Mouse (Mus musculus): Measurements from ENCODE around the gene Med18. TPM values are rescaled to one million over a fixed set of nuclear protein-coding genes. Genes with fewer than 3 reads are reported as not detected.

The Med18 gene
- polyA plus RNA-seq, 1 experiment from 2014 or later: 20.9 TPM

DNA sequence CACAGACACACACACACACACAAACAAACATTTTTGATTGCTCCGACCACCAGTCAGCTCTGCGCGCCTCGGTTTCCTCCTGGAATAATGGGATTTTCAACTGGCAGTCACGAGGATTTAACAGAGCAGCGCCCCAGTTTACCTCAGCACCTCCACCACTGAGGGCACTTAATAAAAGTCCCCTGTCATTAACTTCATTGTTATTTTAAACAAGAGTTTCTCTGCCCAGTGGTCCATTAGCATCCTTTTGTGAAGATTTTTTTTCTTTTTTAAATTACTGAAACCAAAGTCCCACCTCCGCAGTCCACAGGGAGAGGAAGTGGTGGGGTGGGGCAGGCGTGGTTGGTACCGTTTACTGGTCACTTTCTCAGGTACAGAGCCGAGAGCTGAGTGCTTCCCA is 42.1 kb upstream of the Med18 start:
- Histone ChIP-seq H3K4me1 (replicated peaks; ENCODE audit: insufficient read depth, low read length) (peaks cover 16% of the 10 kb centered on the region), H3K27ac (no peak overlapping the region), H3K9me3 (replicated peaks; ENCODE audit: low read length) (no peaks in the 10 kb centered on the region), H3K4me3 (replicated peaks; ENCODE audit: low read depth, low read length) (no peak overlapping the region), H3K27me3 (ENCODE audit: insufficient read depth, low read length) (no peaks in the 10 kb centered on the region), H3K36me3 (ENCODE audit: insufficient read depth, low read length) (no peaks in the 10 kb centered on the region), H3K9ac (ENCODE audit: low read depth, low read length) (no peak overlapping the region), H3K4me2 (ENCODE audit: low read length) (no peak overlapping the region)
- ATAC-seq (replicated peaks; ENCODE audit: low FRiP score, low read depth): no peak
- DNase-seq (ENCODE audit: low spot score): no peak
- no peak for TF ChIP-seq CTCF (IDR thresholded peaks at IDR 0.05; ENCODE audit: low read depth)
- 52% methylated on average over 10 of the region's 10 CpGs for WGBS

DNA sequence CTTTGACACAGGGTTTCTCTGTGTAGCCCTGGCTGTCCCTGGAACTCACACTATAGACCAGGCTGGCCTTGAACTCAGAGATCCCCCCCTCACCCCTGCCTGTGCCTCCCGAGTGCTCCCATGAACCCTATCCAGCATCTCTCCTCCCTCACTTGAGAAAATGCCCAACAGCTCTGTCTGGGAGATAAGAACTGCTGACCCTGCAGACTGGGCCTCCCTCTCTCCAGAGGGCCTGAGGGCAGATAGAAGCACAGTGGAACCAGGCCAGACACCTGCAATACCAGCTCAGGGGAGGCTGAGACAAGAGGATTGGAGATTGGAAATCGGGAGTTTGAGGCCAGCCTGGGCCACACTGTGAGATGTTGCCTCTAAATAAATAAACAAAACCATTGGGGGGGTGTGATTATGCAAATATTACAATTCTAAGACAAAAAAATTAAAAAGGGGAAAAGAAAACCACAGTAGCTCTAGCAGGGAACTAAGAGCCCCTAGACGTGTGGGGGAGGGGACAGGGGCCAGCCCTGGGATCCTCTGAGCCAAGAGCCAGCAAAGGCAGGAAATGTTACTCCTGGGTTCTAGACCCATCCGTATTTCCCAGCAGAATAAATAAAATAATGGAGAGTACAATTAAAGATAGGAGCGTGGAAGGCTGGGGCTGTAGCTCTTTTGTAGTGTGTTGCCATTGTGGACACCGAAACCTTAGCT is 41.5 kb upstream of the Med18 start:
- H3K9me3 ChIP-seq (replicated peaks; ENCODE audit: low read length): no peaks in the 10 kb centered on the region
- H3K4me2 ChIP-seq (ENCODE audit: low read length): no peak overlapping the region
- H3K4me3 ChIP-seq (replicated peaks; ENCODE audit: low read depth, low read length): no peak overlapping the region
- no peaks in the 10 kb centered on the region for H3K36me3 ChIP-seq (ENCODE audit: insufficient read depth, low read length)
- no peak overlapping the region for H3K9ac ChIP-seq (ENCODE audit: low read depth, low read length)
- DNase-seq (ENCODE audit: low spot score) (no peak), ATAC-seq (replicated peaks; ENCODE audit: low FRiP score, low read depth) (no peak)
- TF ChIP-seq CTCF (IDR thresholded peaks at IDR 0.05; ENCODE audit: low read depth): no peak
- no peak overlapping the region for H3K27ac ChIP-seq
- WGBS: 63% methylated on average over 6 of the region's 6 CpGs
- peaks cover 16% of the 10 kb centered on the region for H3K4me1 ChIP-seq (replicated peaks; ENCODE audit: insufficient read depth, low read length)
- H3K27me3 ChIP-seq (ENCODE audit: insufficient read depth, low read length): no peaks in the 10 kb centered on the region

DNA sequence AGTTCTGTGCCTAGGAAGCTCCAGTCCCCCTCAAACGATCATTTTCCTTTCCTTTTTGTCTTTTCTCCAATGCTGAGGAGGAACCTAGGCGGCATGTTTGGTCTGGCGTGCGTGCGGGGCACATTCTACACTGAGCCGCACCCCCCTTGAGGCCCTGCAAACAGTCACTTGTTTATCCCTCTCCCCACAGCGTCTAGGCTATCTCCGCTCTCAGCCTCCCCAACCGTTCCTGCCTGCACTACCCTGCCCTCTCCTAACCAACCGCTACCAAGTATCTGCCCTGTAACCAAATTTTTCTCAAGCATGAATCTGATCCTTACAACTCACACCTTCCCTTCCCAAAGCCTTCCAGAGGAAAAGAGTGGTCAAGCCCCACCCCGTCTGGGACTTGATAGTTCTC is 39.6 kb upstream of the Med18 start:
- no peaks in the 10 kb centered on the region for H3K9me3 ChIP-seq (replicated peaks; ENCODE audit: low read length)
- H3K9ac ChIP-seq (ENCODE audit: low read depth, low read length): no peak overlapping the region
- no peak; the same call in 1 of the 2 replicates for ATAC-seq (replicated peaks; ENCODE audit: low FRiP score, low read depth)
- no peaks in the 10 kb centered on the region for H3K27me3 ChIP-seq (ENCODE audit: insufficient read depth, low read length)
- WGBS: 61% methylated on average over 11 of the region's 11 CpGs
- TF ChIP-seq CTCF (IDR thresholded peaks at IDR 0.05; ENCODE audit: low read depth): no peak
- no peak overlapping the region for H3K4me2 ChIP-seq (ENCODE audit: low read length)
- H3K36me3 ChIP-seq (ENCODE audit: insufficient read depth, low read length): peaks cover 9% of the 10 kb centered on the region
- DNase-seq (ENCODE audit: low spot score): no peak
- peaks cover 11% of the 10 kb centered on the region; the same call in 1 of the 2 replicates for H3K4me1 ChIP-seq (replicated peaks; ENCODE audit: insufficient read depth, low read length)
- H3K4me3 ChIP-seq (replicated peaks; ENCODE audit: low read depth, low read length): no peak overlapping the region
- 0 out of 2 replicates have a peak overlapping the region, but pooled peaks have one; percentile 3 for H3K27ac ChIP-seq

DNA sequence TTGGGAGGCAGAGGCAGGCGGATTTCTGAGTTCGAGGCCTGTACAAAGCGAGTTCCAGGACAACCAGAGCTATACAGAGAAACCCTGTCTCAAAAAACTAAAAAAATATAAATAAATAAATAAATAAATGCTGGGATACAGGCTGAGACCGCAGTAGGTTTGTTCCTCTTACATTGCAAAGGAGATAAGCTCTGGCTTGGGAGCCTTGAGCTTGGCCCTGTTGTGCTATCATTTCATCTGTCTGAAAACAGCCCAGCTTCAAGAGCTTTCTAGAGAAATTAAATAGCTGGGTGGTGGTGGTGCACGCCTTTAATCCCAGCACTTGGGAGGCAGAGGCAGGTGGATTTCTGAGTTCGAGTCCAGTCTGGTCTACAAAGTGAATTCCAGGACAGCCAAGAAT is 37.9 kb upstream of the Med18 start:
- Histone ChIP-seq H3K9me3 (replicated peaks; ENCODE audit: low read length) (no peaks in the 10 kb centered on the region), H3K4me3 (replicated peaks; ENCODE audit: low read depth, low read length) (no peak overlapping the region), H3K27me3 (ENCODE audit: insufficient read depth, low read length) (no peaks in the 10 kb centered on the region), H3K27ac (no peak overlapping the region), H3K4me2 (ENCODE audit: low read length) (no peak overlapping the region), H3K9ac (ENCODE audit: low read depth, low read length) (no peak overlapping the region), H3K36me3 (ENCODE audit: insufficient read depth, low read length) (peaks cover 24% of the 10 kb centered on the region), H3K4me1 (replicated peaks; ENCODE audit: insufficient read depth, low read length) (peaks cover 6% of the 10 kb centered on the region; the same call in 1 of the 2 replicates)
- DNase-seq (ENCODE audit: low spot score): no peak
- WGBS: 95% methylated on average over 6 of the region's 6 CpGs
- ATAC-seq (replicated peaks; ENCODE audit: low FRiP score, low read depth): no peak
- TF ChIP-seq CTCF (IDR thresholded peaks at IDR 0.05; ENCODE audit: low read depth): no peak

GRCm38 (mm10) chr4:132494271-132494918 is 30.7 kb upstream of the Med18 start:
- Histone ChIP-seq H3K4me1 (replicated peaks; ENCODE audit: insufficient read depth, low read length) (no peaks in the 10 kb centered on the region; the same call in 1 of the 2 replicates), H3K9ac (ENCODE audit: low read depth, low read length) (no peak overlapping the region), H3K9me3 (replicated peaks; ENCODE audit: low read length) (no peaks in the 10 kb centered on the region), H3K36me3 (ENCODE audit: insufficient read depth, low read length) (peaks cover 58% of the 10 kb centered on the region), H3K4me2 (ENCODE audit: low read length) (no peak overlapping the region), H3K27ac (no peak overlapping the region), H3K27me3 (ENCODE audit: insufficient read depth, low read length) (no peaks in the 10 kb centered on the region), H3K4me3 (replicated peaks; ENCODE audit: low read depth, low read length) (no peak overlapping the region)
- WGBS: 86% methylated on average over 20 of the region's 20 CpGs
- no peak for TF ChIP-seq CTCF (IDR thresholded peaks at IDR 0.05; ENCODE audit: low read depth)
- DNase-seq (ENCODE audit: low spot score) (no peak), ATAC-seq (replicated peaks; ENCODE audit: low FRiP score, low read depth) (no peak)

- Histone ChIP-seq H3K9ac (ENCODE audit: low read depth, low read length) (no peak overlapping the region), H3K4me2 (ENCODE audit: low read length) (no peak overlapping the region), H3K9me3 (replicated peaks; ENCODE audit: low read length) (no peaks in the 10 kb centered on the region), H3K36me3 (ENCODE audit: insufficient read depth, low read length) (peaks cover 45% of the 10 kb centered on the region), H3K4me1 (replicated peaks; ENCODE audit: insufficient read depth, low read length) (no peaks in the 10 kb centered on the region; the same call in 1 of the 2 replicates), H3K27ac (peak overlapping the region; percentile 50), H3K4me3 (replicated peaks; ENCODE audit: low read depth, low read length) (no peak overlapping the region), H3K27me3 (ENCODE audit: insufficient read depth, low read length) (no peaks in the 10 kb centered on the region)
- no peak for DNase-seq (ENCODE audit: low spot score)
- 58% methylated on average over 10 of the region's 10 CpGs for WGBS
- TF ChIP-seq CTCF (IDR thresholded peaks at IDR 0.05; ENCODE audit: low read depth): no peak
- no peak for ATAC-seq (replicated peaks; ENCODE audit: low FRiP score, low read depth)
Measured at GRCm38 (mm10) chr4:132492178-132493060, 28.7 kb upstream of the Med18 start.
